Mouse (Mus musculus): ENCODE results near the gene Gria3. TPM values are rescaled to one million over a fixed set of nuclear protein-coding genes. Genes with fewer than 3 reads are reported as not detected.

Gene Gria3
- 7.1 and 7.3 TPM in 2 replicates for polyA plus RNA-seq (2015; fragmentation: Nextera tagmentation; extraction: Ambion mirVana)

DNA sequence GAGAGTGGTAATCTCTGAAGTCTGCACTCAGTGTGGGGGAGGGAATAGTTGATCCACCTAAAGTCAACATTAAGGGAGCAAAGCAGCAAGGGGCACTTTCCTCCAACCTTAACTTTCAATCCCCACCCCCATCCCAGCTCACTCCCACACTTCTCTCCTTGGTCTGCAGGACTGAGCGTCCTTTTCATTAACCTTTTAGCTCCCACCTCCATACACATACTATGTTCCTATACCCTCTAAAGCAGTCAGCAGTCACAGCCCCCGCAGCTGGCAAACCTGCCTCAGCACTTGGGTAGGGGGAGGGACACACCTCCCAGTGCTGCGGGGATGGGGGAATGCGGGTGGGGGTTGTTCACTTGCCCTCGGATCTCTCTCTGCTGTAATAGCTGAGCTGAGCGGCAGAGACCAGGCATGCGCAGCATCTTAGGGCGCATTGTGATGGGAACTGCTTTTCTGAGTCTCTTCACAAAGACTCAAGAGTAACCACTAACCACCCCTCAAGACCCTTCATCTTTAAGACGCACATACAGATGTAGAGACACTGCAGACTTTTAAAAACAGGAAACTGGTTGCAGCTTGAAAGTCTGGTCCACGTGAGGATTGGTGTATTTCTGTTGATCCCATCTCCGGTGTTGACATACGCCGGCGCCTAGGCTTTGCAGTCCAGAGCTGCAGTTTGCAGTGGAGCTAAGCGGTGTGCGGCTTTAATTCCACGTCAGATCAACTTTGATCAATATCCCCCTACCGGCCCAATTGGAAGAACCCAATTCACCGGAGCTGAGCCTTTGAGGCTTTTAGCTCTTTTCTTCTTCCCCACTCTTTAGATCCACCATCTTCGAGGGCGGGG lies at the start of gene Gria3:
TSS of gene Gria3 (plus strand) at position 797 of the 847 bp plus-strand sequence.
- H3K27ac ChIP-seq, result no peak within 1 kb of the TSS
- H3K4me1 ChIP-seq, result no peaks in the 10 kb centered on the region
- WGBS, result 14% methylated on average over 21 of the region's 21 CpGs
- peaks cover 5% of the 10 kb centered on the region; the same call in 1 of the 2 replicates for H3K27me3 ChIP-seq
- H3K9ac ChIP-seq, result peak within 1 kb of the TSS; percentile 62
- no peaks in the 10 kb centered on the region for H3K9me3 ChIP-seq
- peak; percentile 81 for ATAC-seq (ENCODE audit: low FRiP score, low read depth)
- peak within 1 kb of the TSS; percentile 47 for H3K4me3 ChIP-seq
- H3K36me3 ChIP-seq, result no peaks in the 10 kb centered on the region
- peak within 1 kb of the TSS; percentile 73 for H3K4me2 ChIP-seq (replicated peaks)

GRCm38 (mm10) chrX:41387086-41387485 lies 13.6 kb upstream of the Gria3 start:
- Histone ChIP-seq H3K36me3 (no peaks in the 10 kb centered on the region), H3K4me3 (no peak overlapping the region), H3K9me3 (no peaks in the 10 kb centered on the region), H3K4me2 (replicated peaks) (no peak overlapping the region), H3K27ac (no peak overlapping the region), H3K9ac (no peak overlapping the region), H3K27me3 (no peaks in the 10 kb centered on the region), H3K4me1 (no peaks in the 10 kb centered on the region)
- ATAC-seq (ENCODE audit: low FRiP score, low read depth), result no peak
- WGBS, result 62% methylated on average over 7 of the region's 7 CpGs

GRCm38 (mm10) chrX:41389079-41389478 lies 11.6 kb upstream of the Gria3 start:
- no peak for ATAC-seq (ENCODE audit: low FRiP score, low read depth)
- Histone ChIP-seq H3K9me3 (no peaks in the 10 kb centered on the region), H3K27me3 (no peaks in the 10 kb centered on the region), H3K4me3 (no peak overlapping the region), H3K4me1 (no peaks in the 10 kb centered on the region), H3K27ac (no peak overlapping the region), H3K9ac (no peak overlapping the region), H3K36me3 (no peaks in the 10 kb centered on the region), H3K4me2 (replicated peaks) (no peak overlapping the region)
- 95% methylated on average over 1 of the region's 1 CpGs for WGBS

DNA sequence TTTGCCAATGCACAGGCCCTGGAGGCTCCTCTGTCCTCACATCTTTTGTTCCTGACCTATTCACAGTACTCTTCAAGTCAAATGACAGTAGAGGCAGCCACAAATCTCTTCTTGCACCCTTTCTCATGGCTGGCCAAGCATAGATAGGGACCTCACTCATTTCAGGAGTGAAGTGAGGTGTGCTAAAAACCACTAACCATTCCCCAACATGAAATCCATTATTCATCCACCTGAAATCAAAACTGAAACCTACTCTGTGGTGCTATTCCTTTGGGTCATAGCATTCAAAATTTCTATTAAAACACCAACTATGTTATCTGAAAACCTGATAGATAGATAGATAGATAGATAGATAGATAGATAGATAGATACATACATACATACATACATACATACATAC lies 2.2 kb upstream of the Gria3 start:
- no peak for ATAC-seq (ENCODE audit: low FRiP score, low read depth)
- Histone ChIP-seq H3K36me3 (no peaks in the 10 kb centered on the region), H3K4me1 (no peaks in the 10 kb centered on the region), H3K27me3 (peaks cover 5% of the 10 kb centered on the region; the same call in 1 of the 2 replicates), H3K9me3 (no peaks in the 10 kb centered on the region), H3K4me3 (no peak overlapping the region), H3K27ac (no peak overlapping the region), H3K9ac (no peak overlapping the region), H3K4me2 (replicated peaks) (no peak overlapping the region)

- ATAC-seq (ENCODE audit: low FRiP score, low read depth), result no peak; the same call in 1 of the 2 replicates
- 16% methylated on average over 17 of the region's 17 CpGs for WGBS
Observed at GRCm38 (mm10) chrX:41401186-41401585, 532 bp downstream of the Gria3 start.

DNA sequence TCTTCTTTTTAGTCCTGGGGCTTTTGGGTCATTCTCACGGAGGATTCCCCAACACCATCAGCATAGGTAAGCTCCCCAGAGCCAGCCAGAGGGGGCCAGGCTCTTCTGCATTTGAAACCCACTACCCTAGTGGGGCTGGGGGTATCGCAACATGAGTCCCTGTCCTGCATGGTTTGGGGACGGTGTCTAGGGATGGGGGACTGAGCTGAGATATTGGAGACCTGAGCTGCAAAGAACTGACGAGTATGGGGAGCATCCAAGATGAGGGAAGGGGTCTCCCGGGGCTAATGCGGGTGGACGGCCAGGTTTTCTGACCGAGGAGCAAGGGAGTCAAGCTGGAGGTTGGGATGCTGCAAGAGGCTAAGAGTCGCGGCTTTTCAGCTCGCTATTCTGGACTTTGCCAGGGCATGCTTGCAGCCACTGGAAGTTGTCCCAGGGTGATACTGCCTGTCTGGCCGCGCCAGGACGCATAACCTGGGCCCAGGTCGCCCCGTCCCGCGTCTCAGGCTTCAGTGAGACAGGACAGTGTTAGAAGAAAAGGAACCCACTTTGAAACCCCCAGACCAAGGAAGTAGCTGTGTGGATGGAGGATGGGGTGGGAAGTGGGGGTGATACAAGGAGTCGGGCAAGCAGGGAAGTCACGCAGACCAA lies 1.1 kb downstream of the Gria3 start:
- WGBS, result 14% methylated on average over 20 of the region's 20 CpGs
- Histone ChIP-seq H3K27ac (no peak overlapping the region), H3K4me1 (no peaks in the 10 kb centered on the region), H3K4me3 (peak overlapping the region; percentile 47), H3K4me2 (replicated peaks) (peak overlapping the region; percentile 73), H3K9ac (peak overlapping the region; percentile 62), H3K9me3 (no peaks in the 10 kb centered on the region), H3K36me3 (no peaks in the 10 kb centered on the region), H3K27me3 (peaks cover 9% of the 10 kb centered on the region; the same call in 1 of the 2 replicates)
- ATAC-seq (ENCODE audit: low FRiP score, low read depth), result no peak

More at GRCm38 (mm10) chrX:41401186-41401585, 532 bp downstream of the Gria3 start:
- H3K4me1 ChIP-seq, result no peaks in the 10 kb centered on the region
- H3K4me2 ChIP-seq (replicated peaks), result peak overlapping the region; percentile 73
- H3K4me3 ChIP-seq, result peak overlapping the region; percentile 47
- H3K36me3 ChIP-seq, result no peaks in the 10 kb centered on the region
- H3K9me3 ChIP-seq, result no peaks in the 10 kb centered on the region
- peak overlapping the region; percentile 62 for H3K9ac ChIP-seq
- H3K27me3 ChIP-seq, result peaks cover 6% of the 10 kb centered on the region; the same call in 1 of the 2 replicates
- no peak overlapping the region for H3K27ac ChIP-seq

GRCm38 (mm10) chrX:41402656-41403055 lies 2.0 kb downstream of the Gria3 start:
- no peak overlapping the region for H3K27ac ChIP-seq
- WGBS, result 14% methylated on average over 6 of the region's 6 CpGs
- H3K9ac ChIP-seq, result no peak overlapping the region

DNA sequence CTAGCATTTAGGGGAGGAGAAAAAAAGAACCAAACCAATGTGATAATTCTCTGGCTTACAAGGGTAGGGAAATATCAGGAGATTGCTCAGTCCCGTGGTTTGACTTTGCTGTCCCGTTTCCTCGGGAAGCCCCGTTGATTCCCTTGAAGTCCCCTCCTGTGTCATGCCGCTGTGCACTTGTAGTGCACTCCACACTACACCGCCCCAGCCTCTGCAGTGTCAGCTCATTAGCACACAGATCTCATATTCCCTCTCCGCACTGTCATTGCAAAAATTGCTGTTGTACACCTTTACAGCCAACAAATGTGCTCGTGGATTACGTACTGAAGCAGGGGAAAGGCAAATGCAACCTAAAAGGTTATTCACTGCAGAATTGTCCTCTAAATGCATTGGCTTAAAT lies 5.6 kb downstream of the Gria3 start:
- no peak for ATAC-seq (ENCODE audit: low FRiP score, low read depth)
- Histone ChIP-seq H3K4me2 (replicated peaks) (no peak overlapping the region), H3K4me1 (no peaks in the 10 kb centered on the region), H3K27ac (no peak overlapping the region), H3K27me3 (peaks cover 9% of the 10 kb centered on the region; the same call in 1 of the 2 replicates), H3K4me3 (no peak overlapping the region), H3K36me3 (no peaks in the 10 kb centered on the region), H3K9ac (no peak overlapping the region), H3K9me3 (no peaks in the 10 kb centered on the region)
- 60% methylated on average over 9 of the region's 9 CpGs for WGBS

More at GRCm38 (mm10) chrX:41402656-41403055, 2.0 kb downstream of the Gria3 start:
- ATAC-seq (ENCODE audit: low FRiP score, low read depth), result no peak
- Histone ChIP-seq H3K36me3 (no peaks in the 10 kb centered on the region), H3K9me3 (no peaks in the 10 kb centered on the region), H3K4me3 (peak overlapping the region; percentile 47), H3K27me3 (peaks cover 9% of the 10 kb centered on the region; the same call in 1 of the 2 replicates), H3K4me1 (no peaks in the 10 kb centered on the region), H3K4me2 (replicated peaks) (peak overlapping the region; percentile 73)

DNA sequence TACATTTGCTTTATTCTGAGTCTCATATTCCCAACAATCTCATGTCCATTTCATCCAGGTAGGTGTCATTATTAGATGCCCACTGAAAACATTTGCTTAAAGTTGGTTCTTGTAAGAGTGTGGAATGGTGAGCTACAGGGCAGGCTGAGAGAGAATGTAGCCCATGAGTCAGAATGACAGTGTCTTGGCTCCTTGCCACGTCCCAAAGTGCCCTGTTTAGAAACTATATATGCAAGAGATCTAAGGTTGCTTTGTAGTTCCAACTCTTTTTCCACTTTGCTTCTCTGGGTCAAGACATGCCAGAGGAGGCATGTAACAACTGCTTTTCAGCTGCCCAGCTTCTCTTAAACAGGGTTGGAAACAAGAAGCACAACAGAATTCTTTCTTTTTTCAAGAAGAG lies 9.1 kb downstream of the Gria3 start:
- 39% methylated on average over 1 of the region's 1 CpGs for WGBS
- no peak overlapping the region for H3K27ac ChIP-seq

GRCm38 (mm10) chrX:41425651-41426050 lies 25.0 kb downstream of the Gria3 start:
- Histone ChIP-seq H3K27ac (no peak overlapping the region), H3K36me3 (no peaks in the 10 kb centered on the region), H3K4me3 (no peak overlapping the region), H3K4me2 (replicated peaks) (no peak overlapping the region), H3K27me3 (no peaks in the 10 kb centered on the region), H3K9me3 (no peaks in the 10 kb centered on the region), H3K4me1 (no peaks in the 10 kb centered on the region), H3K9ac (no peak overlapping the region)
- 67% methylated on average over 6 of the region's 6 CpGs for WGBS
- ATAC-seq (ENCODE audit: low FRiP score, low read depth), result no peak

More for the DNA sequence above, 9.1 kb downstream of the Gria3 start:
- Histone ChIP-seq H3K27me3 (0 out of 2 replicates have a peak, but pooled peaks cover 4% of the 10 kb centered on the region), H3K4me1 (no peaks in the 10 kb centered on the region), H3K36me3 (no peaks in the 10 kb centered on the region), H3K9ac (no peak overlapping the region), H3K9me3 (no peaks in the 10 kb centered on the region), H3K4me2 (replicated peaks) (no peak overlapping the region), H3K4me3 (no peak overlapping the region)
- ATAC-seq (ENCODE audit: low FRiP score, low read depth), result no peak

DNA sequence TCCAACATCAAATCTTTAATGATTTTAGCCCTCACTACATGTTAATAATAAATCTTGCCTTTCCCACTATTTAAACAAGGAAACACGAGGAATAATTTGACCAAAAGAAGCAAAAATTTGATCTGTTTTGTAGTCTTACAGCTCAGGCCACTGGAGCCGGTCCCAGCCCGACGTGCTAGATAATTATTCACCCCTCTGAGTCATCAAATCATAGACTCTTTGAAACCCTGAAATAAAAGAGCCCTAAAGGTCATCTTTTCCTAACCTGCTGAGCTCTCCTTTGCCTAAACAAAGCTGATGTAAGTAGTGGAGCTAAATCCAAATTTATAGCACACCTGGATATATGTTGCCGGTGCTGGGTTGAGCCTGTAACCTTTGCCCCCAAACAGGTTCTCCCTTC lies 27.4 kb downstream of the Gria3 start:
- Histone ChIP-seq H3K27me3 (no peaks in the 10 kb centered on the region), H3K4me3 (no peak overlapping the region), H3K9ac (no peak overlapping the region), H3K4me2 (replicated peaks) (no peak overlapping the region), H3K27ac (no peak overlapping the region), H3K36me3 (no peaks in the 10 kb centered on the region), H3K4me1 (no peaks in the 10 kb centered on the region), H3K9me3 (no peaks in the 10 kb centered on the region)
- 42% methylated on average over 5 of the region's 5 CpGs for WGBS
- no peak for ATAC-seq (ENCODE audit: low FRiP score, low read depth)

- H3K27me3 ChIP-seq, result no peaks in the 10 kb centered on the region
- no peak overlapping the region for H3K4me2 ChIP-seq (replicated peaks)
- WGBS, result 21% methylated on average over 1 of the region's 1 CpGs
- H3K27ac ChIP-seq, result no peak overlapping the region
- no peaks in the 10 kb centered on the region for H3K4me1 ChIP-seq
- H3K9me3 ChIP-seq, result no peaks in the 10 kb centered on the region
- no peak overlapping the region for H3K4me3 ChIP-seq
- H3K36me3 ChIP-seq, result no peaks in the 10 kb centered on the region
- H3K9ac ChIP-seq, result no peak overlapping the region
- ATAC-seq (ENCODE audit: low FRiP score, low read depth), result no peak
Observed at GRCm38 (mm10) chrX:41435541-41435940, 34.9 kb downstream of the Gria3 start.
